Mouse (Mus musculus): ENCODE results near the gene Lnx2.

- TF ChIP-seq CTCF (IDR thresholded peaks at IDR 0.05; ENCODE audit: low read depth) = peak; percentile 41
- TF ChIP-seq EP300 (optimal IDR thresholded peaks at IDR 0.05) = no peak
Observed at GRCm38 (mm10) chr5:147001312-147001711, 75.1 kb downstream of the Lnx2 start.
